Mouse (Mus musculus) intestine, embryonic 15.5 days (tissue): ENCODE measurements around the gene Prss40. TPM values are rescaled to one million over a fixed set of nuclear protein-coding genes. Genes with fewer than 3 reads are reported as not detected.
"Not testable (repeated sequence)": the region's sequence is repeated elsewhere in the genome, so short reads cannot be mapped to it uniquely, and the experiment has no call there.

ENCODE experiments used
- ATAC-seq: fragments of 200-750 bp; cut with Nextera tagmentation; 2 replicates; pipeline ENCODE4 v1.8.0; 2017; ENCODE audit warnings: moderate TSS enrichment, moderate library complexity
- H3K27ac ChIP-seq: fragments of 300-500 bp; sonication (generic); 2 replicates; pipeline ENCODE4 v1.5.1; 2015; ENCODE audit warnings: mild to moderate bottlenecking, inconsistent platforms
- H3K27me3 ChIP-seq: fragments of 300-500 bp; sonication (generic); replicated peaks from 2 replicates; pipeline ENCODE4 v1.6.1; 2015; ENCODE audit warnings: inconsistent platforms
- H3K36me3 ChIP-seq: fragments of 300-500 bp; sonication (generic); 2 replicates; pipeline ENCODE4 v1.6.1; 2015; ENCODE audit warnings: inconsistent platforms
- H3K4me1 ChIP-seq: fragments of 300-500 bp; sonication (generic); replicated peaks from 2 replicates; pipeline ENCODE4 v1.6.1; 2015; ENCODE audit warnings: inconsistent platforms
- H3K4me2 ChIP-seq: fragments of 300-500 bp; sonication (generic); replicated peaks from 2 replicates; pipeline ENCODE4 v1.6.1; 2015; ENCODE audit warnings: mild to moderate bottlenecking, inconsistent platforms
- H3K4me3 ChIP-seq: fragments of 300-500 bp; sonication (generic); replicated peaks from 2 replicates; pipeline ENCODE4 v1.5.1; 2015; ENCODE audit warnings: inconsistent platforms
- H3K9ac ChIP-seq: fragments of 300-500 bp; sonication (generic); 2 replicates; pipeline ENCODE4 v1.6.1; 2015; ENCODE audit warnings: inconsistent platforms
- H3K9me3 ChIP-seq: fragments of 300-500 bp; sonication (generic); 2 replicates; pipeline ENCODE4 v1.6.1; 2016; ENCODE audit warnings: inconsistent platforms
- WGBS: fragments of 180-500 bp; shearing (Covaris S2); methylation state at CpG from one replicate; pipeline ENCODE4 v1.1.7; 2015; 5-methylcytosine and 5-hydroxymethylcytosine counted together
- polyA plus RNA-seq: library from polyadenylated mRNA; unstranded; fragments of >200 nt; fragmentation: Nextera tagmentation; extraction: Ambion mirVana; gene quantifications from 2 replicates; pipeline ENCODE4 v1.2.1, GENCODE M21; 2015

Gene Prss40
- polyA plus RNA-seq, 1 experiment from 2014 or later = not detected

- ATAC-seq = no peak
- 69% methylated on average over 3 of the region's 3 CpGs for WGBS
Observed at GRCm38 (mm10) chr1:34522850-34523244, 37.9 kb downstream of the Prss40 start.

DNA sequence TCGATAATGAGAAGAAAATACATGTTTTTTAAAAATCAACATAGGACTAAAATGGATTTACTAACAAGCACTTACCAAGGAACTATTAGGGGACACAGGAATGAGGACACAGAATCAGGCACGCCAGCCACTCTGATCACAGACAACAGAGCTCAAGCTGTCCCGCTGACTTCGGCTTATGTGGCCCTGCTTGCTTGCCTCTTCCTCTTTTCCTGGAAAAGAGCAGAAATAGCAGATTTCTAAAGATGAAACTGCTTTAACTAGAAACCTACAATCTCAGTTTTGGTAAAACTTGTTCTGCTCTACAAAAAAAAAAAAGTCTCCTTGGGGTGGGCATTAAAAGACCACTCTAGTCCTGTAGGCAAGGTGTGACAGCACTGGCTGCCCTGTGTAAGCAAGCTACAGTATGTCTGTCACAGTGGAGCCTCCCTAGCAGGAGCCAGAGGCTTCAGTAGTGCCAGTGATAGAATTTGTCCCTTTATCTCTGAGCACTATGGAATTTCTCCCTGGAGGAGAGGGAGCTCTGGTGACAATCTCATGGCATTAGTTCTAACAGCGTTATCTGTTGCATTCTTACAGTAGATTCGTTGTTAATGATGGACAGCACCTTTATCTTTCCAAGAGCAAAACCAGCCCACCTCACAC is 38.4 kb downstream of the Prss40 start:
- ATAC-seq = no peak
- 74% methylated on average over 6 of the region's 6 CpGs for WGBS
- Histone ChIP-seq H3K4me1 (no peaks in the 10 kb centered on the region), H3K4me2 (no peak overlapping the region), H3K9ac (no peak overlapping the region), H3K27ac (no peak overlapping the region), H3K27me3 (no peaks in the 10 kb centered on the region), H3K4me3 (no peak overlapping the region), H3K36me3 (no peaks in the 10 kb centered on the region), H3K9me3 (no peaks in the 10 kb centered on the region)

More at GRCm38 (mm10) chr1:34522850-34523244, 37.9 kb downstream of the Prss40 start:
- no peak overlapping the region for H3K4me2 ChIP-seq
- no peaks in the 10 kb centered on the region for H3K36me3 ChIP-seq
- H3K9ac ChIP-seq = no peak overlapping the region
- no peak overlapping the region for H3K27ac ChIP-seq
- no peak overlapping the region for H3K4me3 ChIP-seq
- no peaks in the 10 kb centered on the region for H3K9me3 ChIP-seq
- no peaks in the 10 kb centered on the region for H3K4me1 ChIP-seq
- H3K27me3 ChIP-seq = no peaks in the 10 kb centered on the region

DNA sequence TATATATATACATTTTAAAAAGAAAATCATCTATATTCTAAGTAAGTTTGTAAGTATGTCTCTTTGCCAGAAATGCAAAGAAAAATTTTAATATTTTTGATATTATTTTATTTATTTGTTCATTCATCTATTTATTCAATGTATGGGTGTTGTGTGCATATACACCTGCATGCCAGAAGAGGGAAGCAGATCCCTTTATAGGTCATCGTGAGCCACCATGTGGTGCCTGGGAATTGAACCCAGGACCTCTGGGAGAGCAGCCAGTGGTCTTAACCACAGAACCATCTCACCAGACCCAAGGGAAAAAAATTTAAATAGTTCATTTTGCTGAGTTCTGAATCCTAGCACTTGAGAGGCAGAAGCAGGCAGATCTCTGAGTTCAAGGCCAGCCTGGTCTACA is 42.5 kb downstream of the Prss40 start:
- no peak for ATAC-seq
- WGBS = 81% methylated on average over 1 of the region's 1 CpGs
- Histone ChIP-seq H3K27me3 (no peaks in the 10 kb centered on the region), H3K4me2 (no peak overlapping the region), H3K9ac (no peak overlapping the region), H3K9me3 (no peaks in the 10 kb centered on the region), H3K4me1 (no peaks in the 10 kb centered on the region), H3K27ac (no peak overlapping the region), H3K36me3 (no peaks in the 10 kb centered on the region), H3K4me3 (no peak overlapping the region)

DNA sequence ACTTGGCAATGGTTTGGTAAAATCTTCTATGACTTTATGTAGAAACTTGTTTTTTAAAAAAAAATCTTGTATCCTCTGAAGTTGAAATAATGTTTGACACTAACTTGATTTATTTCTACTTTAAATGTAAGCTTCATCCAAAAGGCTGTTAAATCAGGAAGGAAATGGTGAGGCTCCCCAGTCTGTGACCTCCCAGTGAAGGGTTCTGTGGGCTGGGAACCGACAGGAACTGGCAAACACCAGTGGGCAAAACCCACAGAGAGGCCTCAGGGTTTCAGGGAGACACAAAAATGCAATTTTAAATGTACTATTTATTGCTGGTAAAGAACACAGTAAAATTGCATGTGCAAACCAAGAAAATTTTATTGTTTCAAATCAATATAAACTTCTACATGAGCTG is 42.9 kb downstream of the Prss40 start:
- H3K9me3 ChIP-seq, H3K27me3 ChIP-seq, H3K4me2 ChIP-seq, H3K4me3 ChIP-seq, H3K9ac ChIP-seq, H3K4me1 ChIP-seq, H3K27ac ChIP-seq, ATAC-seq, H3K36me3 ChIP-seq: not testable (repeated sequence)
- 22% methylated on average over 1 of the region's 1 CpGs for WGBS

- not testable (repeated sequence) for H3K9me3 ChIP-seq, H3K4me3 ChIP-seq, H3K27ac ChIP-seq, H3K27me3 ChIP-seq, ATAC-seq, H3K9ac ChIP-seq, H3K36me3 ChIP-seq, H3K4me2 ChIP-seq, H3K4me1 ChIP-seq
- 36% methylated on average over 6 of the region's 6 CpGs for WGBS
Observed at GRCm38 (mm10) chr1:34517297-34517696, 43.4 kb downstream of the Prss40 start.

GRCm38 (mm10) chr1:34516595-34516994 is 44.1 kb downstream of the Prss40 start:
- H3K27ac ChIP-seq = no peak overlapping the region
- no peaks in the 10 kb centered on the region for H3K4me1 ChIP-seq
- no peak for ATAC-seq
- no peaks in the 10 kb centered on the region for H3K9me3 ChIP-seq
- WGBS = 24% methylated on average over 5 of the region's 5 CpGs
- H3K9ac ChIP-seq = no peak overlapping the region
- no peaks in the 10 kb centered on the region for H3K36me3 ChIP-seq
- no peaks in the 10 kb centered on the region for H3K27me3 ChIP-seq
- H3K4me3 ChIP-seq = no peak overlapping the region
- H3K4me2 ChIP-seq = no peak overlapping the region

- WGBS = 84% methylated on average over 4 of the region's 4 CpGs
- no peaks in the 10 kb centered on the region for H3K27me3 ChIP-seq
- no peak for ATAC-seq
- H3K36me3 ChIP-seq = no peaks in the 10 kb centered on the region
- H3K9me3 ChIP-seq = no peaks in the 10 kb centered on the region
- no peak overlapping the region for H3K27ac ChIP-seq
- H3K4me2 ChIP-seq = no peak overlapping the region
- H3K9ac ChIP-seq = no peak overlapping the region
- H3K4me3 ChIP-seq = no peak overlapping the region
- H3K4me1 ChIP-seq = no peaks in the 10 kb centered on the region
Observed at GRCm38 (mm10) chr1:34513068-34513467, 47.7 kb downstream of the Prss40 start.

GRCm38 (mm10) chr1:34511027-34511426 is 49.7 kb downstream of the Prss40 start:
- no peak for ATAC-seq
- H3K9me3 ChIP-seq = no peaks in the 10 kb centered on the region
- H3K4me2 ChIP-seq = no peak overlapping the region
- H3K4me3 ChIP-seq = no peak overlapping the region
- no peak overlapping the region for H3K9ac ChIP-seq
- 7% methylated on average over 3 of the region's 3 CpGs for WGBS
- H3K27ac ChIP-seq = no peak overlapping the region
- H3K4me1 ChIP-seq = no peaks in the 10 kb centered on the region
- H3K36me3 ChIP-seq = no peaks in the 10 kb centered on the region
- no peaks in the 10 kb centered on the region for H3K27me3 ChIP-seq

DNA sequence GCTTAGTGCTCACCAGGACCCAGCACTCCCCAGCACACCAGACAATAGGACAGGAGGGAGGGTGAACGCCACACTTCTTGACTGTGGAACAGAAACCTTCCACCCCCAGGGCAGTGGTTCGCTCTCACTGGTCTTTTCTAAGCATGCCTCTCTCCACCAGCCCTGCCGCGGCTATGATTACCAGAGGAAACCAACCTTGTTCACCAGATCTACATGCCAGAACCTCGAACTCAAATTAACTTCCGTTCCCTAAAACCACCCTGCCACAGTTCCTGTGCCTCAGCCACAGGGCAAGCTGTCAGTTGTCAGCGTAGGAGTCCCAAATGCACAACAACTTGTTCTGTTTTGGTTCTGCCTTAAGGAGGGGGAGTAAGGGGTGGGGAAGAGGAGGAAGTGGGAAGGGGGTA is 50.2 kb downstream of the Prss40 start:
- Histone ChIP-seq H3K36me3 (no peaks in the 10 kb centered on the region), H3K4me3 (no peak overlapping the region), H3K4me2 (peak overlapping the region; percentile 17; the same call in 1 of the 2 replicates), H3K4me1 (no peaks in the 10 kb centered on the region), H3K27me3 (no peaks in the 10 kb centered on the region), H3K9me3 (no peaks in the 10 kb centered on the region), H3K27ac (no peak overlapping the region), H3K9ac (no peak overlapping the region)
- WGBS = 5% methylated on average over 7 of the region's 7 CpGs
- ATAC-seq = no peak

GRCm38 (mm10) chr1:34507986-34508385 is 52.8 kb downstream of the Prss40 start:
- Histone ChIP-seq H3K4me2 (no peak overlapping the region), H3K9ac (no peak overlapping the region), H3K4me3 (no peak overlapping the region), H3K27me3 (no peaks in the 10 kb centered on the region), H3K36me3 (no peaks in the 10 kb centered on the region), H3K27ac (no peak overlapping the region), H3K4me1 (no peaks in the 10 kb centered on the region), H3K9me3 (no peaks in the 10 kb centered on the region)
- 87% methylated on average over 3 of the region's 3 CpGs for WGBS
- ATAC-seq = no peak

DNA sequence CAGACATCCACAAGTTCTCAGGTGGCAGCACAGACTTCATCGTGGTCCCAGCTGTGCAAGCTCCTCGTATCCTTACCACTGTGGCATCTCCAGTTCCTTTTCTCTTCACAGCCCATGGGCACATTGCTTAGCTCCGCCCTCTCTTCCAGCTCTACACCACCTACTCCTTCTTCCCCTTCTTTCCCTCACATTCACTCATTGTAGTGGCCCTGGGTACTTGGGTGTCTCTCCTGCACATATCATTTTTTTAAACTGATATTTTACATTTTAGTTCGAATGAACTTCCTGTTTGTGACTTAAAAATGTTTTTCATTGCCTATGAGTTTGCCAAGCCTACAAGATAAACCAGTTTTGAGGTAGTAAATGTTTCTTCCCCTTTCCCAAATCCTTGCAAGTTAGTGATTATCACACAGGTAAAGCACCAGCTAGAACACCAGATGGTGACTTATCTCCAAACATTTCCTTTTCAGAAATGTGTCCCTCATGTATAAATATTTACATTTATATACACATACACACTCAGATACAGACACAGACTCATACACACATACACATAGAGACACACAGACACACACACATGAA is 54.7 kb downstream of the Prss40 start:
- Histone ChIP-seq H3K27me3 (no peaks in the 10 kb centered on the region), H3K9ac (no peak overlapping the region), H3K4me1 (no peaks in the 10 kb centered on the region), H3K36me3 (no peaks in the 10 kb centered on the region), H3K4me2 (no peak overlapping the region), H3K4me3 (no peak overlapping the region), H3K27ac (no peak overlapping the region), H3K9me3 (no peaks in the 10 kb centered on the region)
- WGBS = 76% methylated on average over 4 of the region's 4 CpGs
- no peak for ATAC-seq

GRCm38 (mm10) chr1:34505307-34505706 is 55.4 kb downstream of the Prss40 start:
- H3K4me2 ChIP-seq = no peak overlapping the region
- H3K27ac ChIP-seq = no peak overlapping the region
- no peak for ATAC-seq
- H3K36me3 ChIP-seq = no peaks in the 10 kb centered on the region
- no peak overlapping the region for H3K9ac ChIP-seq
- H3K4me3 ChIP-seq = no peak overlapping the region
- H3K4me1 ChIP-seq = no peaks in the 10 kb centered on the region
- no peaks in the 10 kb centered on the region for H3K9me3 ChIP-seq
- H3K27me3 ChIP-seq = no peaks in the 10 kb centered on the region
- WGBS = 58% methylated on average over 7 of the region's 7 CpGs

DNA sequence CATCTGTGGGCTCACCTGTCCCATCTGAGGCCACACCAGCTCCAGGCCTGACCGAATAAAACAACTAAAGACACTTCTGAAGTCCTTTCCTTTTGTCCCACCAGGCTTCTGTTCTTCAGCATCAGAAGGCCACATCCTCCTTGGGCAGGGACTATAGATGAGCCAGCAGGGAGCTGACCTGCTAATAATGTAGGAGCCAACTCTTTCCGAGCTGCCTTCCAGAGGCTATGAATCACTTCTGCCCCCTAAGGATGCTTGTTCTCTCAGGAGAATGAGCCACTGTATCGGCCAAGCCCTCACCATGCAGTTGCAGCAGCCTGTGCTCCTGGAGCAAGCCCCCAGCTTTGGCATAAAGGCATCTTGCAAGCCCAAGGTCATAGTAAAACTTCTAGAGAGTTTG is 57.8 kb downstream of the Prss40 start:
- Histone ChIP-seq H3K9me3 (no peaks in the 10 kb centered on the region), H3K9ac (no peak overlapping the region), H3K36me3 (no peaks in the 10 kb centered on the region), H3K27me3 (no peaks in the 10 kb centered on the region), H3K4me3 (no peak overlapping the region), H3K4me2 (no peak overlapping the region), H3K27ac (no peak overlapping the region), H3K4me1 (no peaks in the 10 kb centered on the region)
- 62% methylated on average over 3 of the region's 3 CpGs for WGBS
- no peak for ATAC-seq
